Mouse (Mus musculus): ENCODE results near the gene Cfap65. TPM values are rescaled to one million over a fixed set of nuclear protein-coding genes. Genes with fewer than 3 reads are reported as not detected.
A peak's percentile ranks its signal among the peaks of the same experiment; 100 is the strongest.

Gene Cfap65
- total RNA-seq, 1 experiment from 2014 or later = not detected

DNA sequence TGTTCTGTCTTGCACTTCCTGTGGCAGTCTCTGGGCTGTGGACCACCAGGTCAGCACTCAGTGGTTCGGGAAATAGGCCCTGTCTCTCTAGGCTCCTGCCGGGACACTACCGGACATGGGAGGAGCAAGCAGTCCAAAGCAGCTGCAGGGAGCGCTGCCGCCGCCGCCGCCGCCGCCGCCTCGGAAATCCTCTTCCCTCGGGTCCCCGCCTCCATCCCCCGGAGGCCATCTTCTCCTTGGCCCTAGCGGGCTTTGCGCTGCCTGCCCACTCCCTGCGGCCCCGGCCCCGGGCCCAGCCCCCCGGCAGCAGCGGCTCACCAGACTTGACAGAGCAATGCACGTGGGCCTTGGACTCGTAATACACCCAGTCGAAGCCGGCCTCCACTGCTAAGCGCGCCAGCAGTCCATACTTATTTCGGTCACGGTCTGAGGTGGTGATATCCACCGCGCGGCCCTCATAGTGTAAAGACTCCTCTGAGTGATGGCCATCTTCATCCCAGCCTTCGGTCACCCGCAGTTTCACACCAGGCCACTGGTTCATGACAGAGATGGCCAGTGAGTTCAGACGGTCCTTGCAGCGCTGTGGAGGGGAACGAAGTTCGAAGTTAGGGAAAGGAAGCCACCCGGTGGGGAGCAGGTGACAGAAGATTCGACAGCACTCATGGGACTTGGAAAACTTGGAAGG is 12.7 kb upstream of the Cfap65 start:
- ATAC-seq (replicated peaks in 1 of 2; ENCODE audit: insufficient read depth in 1 of 2, low FRiP score in 2 of 2, low TSS enrichment in 1 of 2, low read depth in 1 of 2, poor library complexity in 2 of 2, severe bottlenecking in 2 of 2) = no peak

DNA sequence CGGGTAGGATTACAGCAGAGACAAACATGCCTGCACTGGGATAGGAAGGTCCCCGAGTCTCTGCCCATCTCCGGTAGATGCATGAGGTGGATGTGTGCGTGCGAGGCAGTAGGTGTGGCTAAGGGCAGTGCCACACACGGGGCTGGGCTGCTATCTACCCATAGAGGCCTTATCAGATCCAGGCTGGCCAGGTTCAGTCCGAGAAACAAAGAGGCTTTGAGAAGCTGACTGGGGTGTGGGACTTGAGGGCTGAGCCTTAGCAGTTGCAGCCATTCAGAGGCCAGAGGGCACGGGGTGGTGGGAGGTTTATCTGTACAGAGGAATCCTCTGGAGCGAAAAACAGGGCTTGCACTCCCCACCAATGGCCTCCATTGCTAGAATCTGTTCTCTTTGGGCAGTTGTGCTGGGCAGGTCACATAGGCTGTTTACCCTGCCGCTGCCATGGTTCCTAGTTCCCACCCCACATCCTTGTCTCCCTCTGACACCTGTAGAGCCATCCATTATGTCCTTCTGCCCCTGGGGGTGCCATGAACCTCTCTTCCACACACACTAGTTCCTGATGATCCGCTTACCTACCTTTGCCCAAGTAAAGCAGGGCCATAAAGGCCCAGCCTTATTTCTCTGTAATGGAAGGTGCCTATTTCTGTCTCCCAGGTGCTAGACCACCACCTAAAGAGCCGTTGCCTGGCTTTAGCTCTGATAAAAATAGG is 6.4 kb upstream of the Cfap65 start:
- ATAC-seq (replicated peaks in 1 of 2; ENCODE audit: insufficient read depth in 1 of 2, low FRiP score in 2 of 2, low TSS enrichment in 1 of 2, low read depth in 1 of 2, poor library complexity in 2 of 2, severe bottlenecking in 2 of 2) = no peak

DNA sequence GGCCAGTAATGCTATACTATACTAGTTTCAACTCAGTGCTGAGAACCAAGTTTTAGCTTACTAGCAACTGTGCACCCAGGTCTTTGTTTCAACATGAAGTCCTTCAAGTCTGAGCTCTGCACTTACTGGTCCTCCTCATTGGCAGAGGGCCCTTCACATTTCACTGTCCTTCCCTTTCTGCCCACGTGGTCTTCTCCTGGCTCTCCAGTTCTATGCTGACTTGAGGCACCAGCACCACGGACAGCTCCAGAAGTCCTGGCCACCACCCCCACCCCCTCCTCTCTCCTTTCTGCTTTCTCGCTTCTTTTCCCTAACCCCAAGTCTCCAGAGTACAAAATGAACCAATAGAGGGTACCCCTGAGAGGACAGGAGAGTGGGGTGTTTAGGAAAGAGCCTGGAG is 4.4 kb upstream of the Cfap65 start:
- no peak for ATAC-seq (replicated peaks in 1 of 2; ENCODE audit: insufficient read depth in 1 of 2, low FRiP score in 2 of 2, low TSS enrichment in 1 of 2, low read depth in 1 of 2, poor library complexity in 2 of 2, severe bottlenecking in 2 of 2)

DNA sequence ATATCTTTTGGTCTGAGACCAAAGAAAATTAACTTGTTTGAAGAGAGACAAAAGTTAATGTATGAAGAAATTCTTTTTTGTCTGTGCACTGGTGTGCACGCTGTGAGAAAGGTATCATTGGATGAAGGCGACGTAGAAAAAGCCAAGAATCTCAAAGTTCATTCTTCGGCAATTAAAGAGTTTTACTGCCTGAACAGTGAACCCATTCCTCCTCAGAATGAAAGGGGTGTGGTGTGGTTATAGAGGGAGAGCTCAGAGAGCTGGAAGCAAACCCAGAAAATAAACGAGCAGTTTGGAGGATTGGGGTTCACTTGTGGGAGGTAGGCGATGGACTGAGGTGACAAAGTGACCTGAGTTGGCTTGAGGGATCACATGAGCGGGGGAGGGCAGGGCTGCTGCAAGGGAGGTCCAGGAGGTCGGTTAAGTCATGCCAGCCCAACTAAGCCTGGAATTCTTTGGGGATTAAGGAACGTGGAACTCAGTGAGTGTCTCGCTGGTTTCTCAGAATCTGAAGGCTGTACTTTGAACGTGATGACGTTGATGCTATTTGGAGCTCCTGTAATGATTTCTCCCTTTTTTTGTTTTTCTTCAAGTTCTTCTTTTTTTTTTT is 927 bp upstream of the Cfap65 start:
- ATAC-seq (replicated peaks in 1 of 2; ENCODE audit: insufficient read depth in 1 of 2, low FRiP score in 2 of 2, low TSS enrichment in 1 of 2, low read depth in 1 of 2, poor library complexity in 2 of 2, severe bottlenecking in 2 of 2) = no peak

DNA sequence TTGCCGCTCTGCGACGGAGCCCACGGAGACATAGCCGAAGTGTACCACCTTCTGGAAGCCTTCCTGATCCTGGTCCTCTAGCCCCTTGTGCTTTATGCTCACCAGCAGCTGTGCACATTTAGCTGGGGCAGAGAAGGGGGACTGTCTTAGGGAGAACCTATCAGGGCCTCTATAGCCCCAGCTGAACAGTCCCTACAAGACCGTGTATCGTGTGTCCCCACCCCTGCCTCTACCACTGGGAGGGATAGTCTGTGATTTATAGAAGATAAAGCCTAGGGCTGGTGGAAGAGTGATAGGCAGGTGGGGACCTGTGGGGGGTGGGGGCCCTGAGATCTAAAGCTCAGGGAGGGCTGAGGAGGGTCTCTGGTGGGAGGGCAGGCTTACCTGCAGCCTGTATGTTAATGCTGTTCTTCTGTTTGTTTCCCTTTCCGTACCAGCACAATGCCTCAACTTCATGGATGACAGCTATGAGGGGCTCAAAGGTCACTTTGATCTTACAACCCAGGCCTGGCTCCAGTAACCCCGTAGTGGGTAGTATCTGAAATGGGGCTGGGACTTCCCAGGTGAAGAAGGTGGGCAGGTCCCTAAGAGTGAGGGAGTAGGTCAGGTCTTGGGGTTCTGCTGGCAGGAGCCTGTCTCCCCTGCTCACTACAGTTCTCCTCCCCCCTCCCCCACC is 7.6 kb downstream of the Cfap65 start:
- no peak for ATAC-seq (replicated peaks in 1 of 2; ENCODE audit: insufficient read depth in 1 of 2, low FRiP score in 2 of 2, low TSS enrichment in 1 of 2, low read depth in 1 of 2, poor library complexity in 2 of 2, severe bottlenecking in 2 of 2)

DNA sequence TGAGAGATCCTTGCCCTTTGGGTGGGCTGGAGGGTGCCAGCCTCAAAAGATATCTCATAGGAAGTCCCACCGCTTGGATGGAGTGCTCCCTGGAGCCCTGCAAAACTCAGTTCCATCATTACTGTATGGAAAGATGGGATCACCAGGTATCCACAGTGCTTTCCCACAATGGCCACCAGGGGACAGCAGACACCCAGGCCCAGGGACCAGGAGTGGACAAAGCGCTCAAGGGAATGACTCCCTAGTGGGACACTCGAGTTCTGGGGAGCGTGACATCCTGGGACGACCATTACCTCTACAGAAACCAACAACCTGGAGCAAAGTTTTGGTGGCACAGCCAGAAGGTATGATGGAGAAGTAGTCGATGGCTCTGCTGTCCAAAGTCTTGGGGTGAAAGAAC is 8.7 kb downstream of the Cfap65 start:
- no peak for ATAC-seq (replicated peaks in 1 of 2; ENCODE audit: insufficient read depth in 1 of 2, low FRiP score in 2 of 2, low TSS enrichment in 1 of 2, low read depth in 1 of 2, poor library complexity in 2 of 2, severe bottlenecking in 2 of 2)

DNA sequence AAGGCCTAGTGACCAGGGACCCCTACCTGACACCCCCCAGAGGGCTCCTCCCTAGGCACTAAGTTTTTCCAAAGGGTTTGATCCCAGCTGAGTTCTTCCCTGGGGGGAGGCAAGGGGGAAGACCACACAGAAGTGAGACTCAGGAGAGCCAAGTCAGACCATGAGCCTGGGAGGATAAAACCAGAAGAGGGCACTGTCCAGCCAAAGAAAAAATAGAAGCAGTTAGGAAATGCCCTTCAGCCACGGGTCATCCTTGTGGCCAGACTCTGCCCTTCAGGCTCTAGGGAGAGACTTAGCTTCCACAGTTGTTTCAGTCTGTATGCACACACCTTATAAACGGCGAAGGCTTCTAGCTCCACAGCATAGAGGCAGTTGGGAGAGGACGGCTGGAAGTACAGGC is 10.9 kb downstream of the Cfap65 start:
- ATAC-seq (replicated peaks in 1 of 2; ENCODE audit: insufficient read depth in 1 of 2, low FRiP score in 2 of 2, low TSS enrichment in 1 of 2, low read depth in 1 of 2, poor library complexity in 2 of 2, severe bottlenecking in 2 of 2) = no peak

DNA sequence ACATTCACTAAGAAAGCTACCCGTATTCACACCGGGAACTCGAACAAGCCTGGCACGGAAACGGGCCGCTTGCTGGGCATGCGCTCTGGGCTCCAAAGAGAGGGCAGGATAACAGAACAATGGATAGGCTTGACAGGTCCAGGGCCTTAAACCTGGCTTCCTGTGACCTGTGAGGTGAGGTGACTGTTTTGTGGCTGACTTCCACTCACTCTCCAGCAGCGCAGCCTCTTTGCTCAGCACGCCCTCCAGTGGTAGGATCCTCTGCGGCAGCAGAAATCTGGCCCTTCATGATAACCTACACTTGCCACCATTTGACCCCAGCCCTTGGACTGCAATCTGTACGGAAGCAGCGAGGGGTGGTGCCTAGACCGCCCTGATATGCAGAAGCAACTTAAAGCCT is 19.7 kb downstream of the Cfap65 start:
- no peak for ATAC-seq (replicated peaks in 1 of 2; ENCODE audit: insufficient read depth in 1 of 2, low FRiP score in 2 of 2, low TSS enrichment in 1 of 2, low read depth in 1 of 2, poor library complexity in 2 of 2, severe bottlenecking in 2 of 2)

DNA sequence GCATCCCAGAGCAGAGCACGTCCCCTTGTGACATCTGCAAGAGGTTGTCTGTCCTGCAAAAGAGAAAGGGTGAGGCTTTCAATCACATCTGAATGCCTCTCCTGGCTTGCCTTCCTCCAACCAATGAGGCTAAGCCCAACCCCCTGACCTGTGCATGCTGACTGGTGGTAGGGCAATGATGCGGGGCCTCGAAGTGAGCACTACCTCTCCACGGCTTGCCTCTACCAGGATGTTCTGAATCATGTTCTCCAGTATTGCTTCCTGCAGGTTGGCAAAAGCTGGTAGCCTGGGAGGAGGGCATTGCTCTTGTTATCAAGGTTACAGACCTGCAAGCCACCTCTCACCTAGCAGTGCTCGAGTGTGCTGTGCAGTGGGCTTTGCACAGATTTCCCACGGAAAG is 33.2 kb downstream of the Cfap65 start:
- ATAC-seq (replicated peaks in 1 of 2; ENCODE audit: insufficient read depth in 1 of 2, low FRiP score in 2 of 2, low TSS enrichment in 1 of 2, low read depth in 1 of 2, poor library complexity in 2 of 2, severe bottlenecking in 2 of 2) = no peak

DNA sequence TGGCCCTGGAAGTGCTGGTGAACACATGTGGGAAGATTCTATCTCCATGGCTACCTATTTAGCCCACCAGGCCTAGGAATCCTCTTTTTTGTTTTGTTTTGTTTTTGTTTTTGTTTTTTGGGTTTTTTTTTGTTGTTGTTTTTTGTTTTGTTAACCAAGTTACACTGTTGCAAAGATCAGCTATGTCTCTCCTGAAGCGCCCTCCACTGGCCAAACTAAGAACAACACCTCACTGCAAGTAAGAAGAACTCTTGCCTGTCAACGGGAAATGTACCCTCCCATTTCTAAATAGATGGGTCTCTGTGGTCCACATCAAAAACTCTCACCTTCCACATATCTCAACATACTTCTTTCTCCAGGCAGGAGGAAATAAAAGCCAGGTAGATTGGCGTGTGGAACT is 33.7 kb downstream of the Cfap65 start:
- no peak for ATAC-seq (replicated peaks in 1 of 2; ENCODE audit: insufficient read depth in 1 of 2, low FRiP score in 2 of 2, low TSS enrichment in 1 of 2, low read depth in 1 of 2, poor library complexity in 2 of 2, severe bottlenecking in 2 of 2)

DNA sequence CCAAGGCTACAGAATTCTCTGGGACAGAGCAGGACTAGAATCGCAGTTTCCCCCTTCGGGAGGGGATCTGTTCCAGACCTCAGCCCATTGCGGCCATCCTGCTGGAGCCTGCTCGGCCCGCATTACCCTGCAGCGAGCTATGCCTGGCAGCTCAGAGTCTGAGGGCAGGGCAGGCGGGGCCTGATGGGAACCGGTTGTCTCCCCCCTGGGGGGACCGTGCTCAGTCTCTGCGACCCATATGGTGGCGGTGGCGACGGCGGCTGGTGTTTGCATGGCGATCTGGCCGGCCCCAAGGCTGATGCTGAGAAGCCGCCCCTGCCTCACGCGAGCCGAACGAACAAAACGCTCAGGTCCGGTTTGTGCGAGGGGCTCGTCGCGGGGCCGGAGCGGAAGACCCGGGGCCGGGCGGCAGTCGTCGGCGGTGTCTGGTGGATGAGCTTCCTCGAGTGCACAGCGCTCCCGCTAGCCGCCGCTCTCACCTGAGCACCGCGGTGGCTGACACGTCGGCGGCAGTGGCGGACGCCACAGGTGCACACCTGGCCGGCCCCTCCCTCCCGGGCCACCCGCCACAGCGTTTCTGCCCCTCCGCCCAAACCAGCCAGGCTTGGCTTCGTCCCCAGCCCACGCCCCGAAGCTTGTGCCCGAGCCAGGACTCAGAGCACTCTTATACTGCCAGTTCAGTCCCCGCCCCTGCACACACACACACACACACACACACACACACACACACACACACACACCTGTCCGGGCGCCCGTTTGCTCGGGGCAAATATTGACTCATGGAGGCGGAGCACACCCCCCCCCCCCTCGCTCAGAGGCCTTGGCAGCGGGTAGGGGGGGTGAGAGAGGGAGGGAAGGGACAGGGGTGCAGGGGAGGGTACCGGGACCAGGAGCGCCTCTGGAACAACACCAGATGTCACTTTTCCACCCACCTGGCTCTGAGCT is 34.8 kb downstream of the Cfap65 start:
- ATAC-seq (replicated peaks in 1 of 2; ENCODE audit: insufficient read depth in 1 of 2, low FRiP score in 2 of 2, low TSS enrichment in 1 of 2, low read depth in 1 of 2, poor library complexity in 2 of 2, severe bottlenecking in 2 of 2) = 0 out of 4 replicates have a peak, but pooled peaks of 1 of the 2 experiments have one; percentile 17

DNA sequence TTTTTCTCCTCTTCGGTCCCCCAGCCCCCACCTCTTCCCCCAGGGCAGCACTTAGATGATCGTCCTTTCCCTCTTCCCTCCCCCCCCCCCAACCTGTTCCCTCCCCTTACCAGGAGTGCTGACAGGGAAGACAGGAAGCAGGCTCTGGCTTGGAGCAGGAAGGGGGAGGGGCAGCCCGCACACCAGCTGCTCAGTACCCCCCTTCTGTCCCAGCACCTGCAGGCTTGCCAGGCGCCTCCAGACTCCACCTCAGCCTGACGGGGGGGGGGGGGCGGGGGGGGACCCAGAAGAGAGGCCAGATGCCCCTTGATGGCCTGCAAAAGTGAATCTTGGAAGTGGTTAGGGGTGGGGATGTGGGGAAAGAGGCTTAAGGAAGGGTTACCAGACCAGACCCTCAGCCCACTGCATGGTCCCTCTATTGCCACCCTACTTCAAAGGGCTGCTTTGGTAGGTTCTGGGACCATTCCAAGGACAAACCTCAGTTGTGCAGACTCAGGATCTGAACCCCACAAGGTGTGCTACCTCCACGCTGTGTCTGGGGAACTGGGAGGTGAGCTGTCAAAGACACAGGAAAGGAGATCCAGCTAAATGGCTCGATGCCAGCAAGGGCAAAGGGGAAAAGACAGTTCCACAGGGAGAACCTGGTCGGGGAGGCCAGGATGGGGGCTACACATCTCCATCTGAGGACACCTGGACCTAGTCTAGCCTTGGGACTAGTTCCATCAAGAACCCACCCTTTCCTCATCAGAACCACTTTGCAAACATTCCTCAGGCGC is 36.6 kb downstream of the Cfap65 start:
- no peak for ATAC-seq (replicated peaks in 1 of 2; ENCODE audit: insufficient read depth in 1 of 2, low FRiP score in 2 of 2, low TSS enrichment in 1 of 2, low read depth in 1 of 2, poor library complexity in 2 of 2, severe bottlenecking in 2 of 2)

DNA sequence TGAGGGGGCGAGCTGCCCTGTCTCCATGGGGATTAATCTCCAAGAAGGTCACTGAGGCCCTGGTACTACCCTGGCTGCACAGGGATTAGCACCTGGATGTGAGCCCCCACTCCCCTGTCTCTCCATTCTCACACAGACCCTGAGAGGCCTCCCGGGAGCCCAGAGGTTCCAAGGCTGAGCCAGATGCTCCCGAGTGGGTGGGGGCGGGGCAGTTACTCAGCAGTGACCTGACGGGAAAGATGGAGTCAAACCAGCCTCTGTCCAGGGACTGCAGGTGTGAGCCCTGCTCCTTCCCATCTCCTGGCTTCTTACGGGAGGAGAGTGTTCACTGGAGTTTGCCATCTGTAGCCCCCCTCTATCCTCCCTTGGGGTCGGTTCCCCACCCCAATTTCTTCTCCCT is 37.4 kb downstream of the Cfap65 start:
- ATAC-seq (replicated peaks in 1 of 2; ENCODE audit: insufficient read depth in 1 of 2, low FRiP score in 2 of 2, low TSS enrichment in 1 of 2, low read depth in 1 of 2, poor library complexity in 2 of 2, severe bottlenecking in 2 of 2) = no peak

DNA sequence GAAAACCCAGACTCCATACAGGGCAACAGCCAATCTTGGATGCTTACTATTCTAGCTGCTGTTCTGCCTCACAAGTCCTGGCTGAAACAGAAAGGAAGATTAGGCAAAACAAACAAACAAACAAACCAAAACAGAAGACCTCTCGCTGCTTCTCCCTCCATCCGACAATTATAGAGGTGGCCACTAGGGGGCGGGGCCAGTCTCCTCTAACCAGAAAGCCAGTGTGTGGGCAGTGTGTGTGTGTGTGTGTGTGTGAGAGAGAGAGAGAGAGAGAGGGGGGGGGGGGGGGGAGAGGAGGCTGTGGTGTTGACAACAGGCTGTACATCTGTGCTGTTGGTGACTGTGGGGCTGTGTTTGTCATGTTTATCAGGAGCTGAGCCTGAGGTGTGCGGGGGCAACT is 40.4 kb downstream of the Cfap65 start:
- no peak for ATAC-seq (replicated peaks in 1 of 2; ENCODE audit: insufficient read depth in 1 of 2, low FRiP score in 2 of 2, low TSS enrichment in 1 of 2, low read depth in 1 of 2, poor library complexity in 2 of 2, severe bottlenecking in 2 of 2)

DNA sequence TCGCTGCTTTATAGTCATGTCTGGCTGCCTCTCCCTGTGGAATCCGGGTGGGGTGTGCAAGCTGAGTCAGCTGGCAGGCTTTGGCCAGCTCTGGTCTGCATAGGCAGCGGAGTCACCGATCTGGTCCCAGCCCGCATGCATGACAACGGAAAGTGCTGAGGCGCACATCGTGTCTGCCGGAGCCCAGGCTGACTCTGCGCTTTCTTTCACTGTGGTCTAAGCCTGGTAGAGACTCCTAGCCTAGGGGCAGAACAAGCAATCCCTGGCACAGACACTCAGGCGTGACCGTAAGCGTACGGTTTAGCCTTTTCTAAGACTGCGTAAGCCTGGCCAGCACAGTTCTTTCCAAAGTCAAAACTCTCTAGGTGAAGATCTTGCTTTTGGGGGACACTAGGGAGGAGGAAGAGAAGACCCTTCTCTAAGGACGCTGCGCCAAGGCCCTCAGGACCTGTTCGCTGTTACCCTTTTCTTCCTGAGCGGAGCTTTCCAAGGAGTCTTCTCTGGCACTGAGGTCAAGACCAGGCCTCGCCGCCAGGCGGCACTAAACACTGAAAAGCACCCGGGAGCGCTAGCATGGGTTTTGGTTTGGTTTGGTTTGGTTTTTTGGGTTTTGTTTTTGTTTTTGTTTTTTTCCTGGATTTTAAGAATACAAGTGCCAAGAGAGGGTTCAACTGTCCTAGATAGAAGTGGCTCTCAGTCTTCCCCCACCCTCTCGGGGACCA is 42.1 kb downstream of the Cfap65 start, which contains the start of gene Cryba2:
Gene Cryba2, minus strand, starts transcription at position 10 of the 722 bp plus-strand sequence.
- ATAC-seq (replicated peaks in 1 of 2; ENCODE audit: insufficient read depth in 1 of 2, low FRiP score in 2 of 2, low TSS enrichment in 1 of 2, low read depth in 1 of 2, poor library complexity in 2 of 2, severe bottlenecking in 2 of 2) = peak; percentile 33 to 46; a peak in 1 of 4 replicates

Measured in hematopoietic stem cell, adult 5-6 weeks (primary cell).